Mouse (Mus musculus): ENCODE results near the gene Serp2.

Serp2 gene

DNA sequence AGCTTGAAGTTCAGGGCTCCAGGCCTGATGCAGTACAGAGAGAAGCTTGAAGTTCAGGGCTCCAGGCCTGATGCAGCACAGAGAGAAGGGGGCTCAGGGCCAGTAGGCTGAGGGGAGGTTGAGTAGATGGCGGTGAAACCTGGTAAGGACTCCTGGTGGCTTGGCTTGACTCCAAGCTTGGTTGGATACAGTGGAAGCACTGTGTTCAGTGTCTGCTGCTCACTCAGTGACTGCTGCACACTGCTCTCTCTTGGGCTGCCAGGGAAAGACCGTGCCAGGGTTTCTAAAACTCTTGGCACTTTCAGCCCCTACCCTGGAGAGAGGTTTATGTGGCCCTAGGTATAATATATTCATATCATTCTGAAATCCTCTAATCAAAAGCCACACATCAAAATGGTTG, 67.6 kb downstream of the Serp2 start:
- no peak for DNase-seq

- no peak for DNase-seq
Observed at GRCm38 (mm10) chr14:76488101-76489044, 68.3 kb downstream of the Serp2 start.

DNA sequence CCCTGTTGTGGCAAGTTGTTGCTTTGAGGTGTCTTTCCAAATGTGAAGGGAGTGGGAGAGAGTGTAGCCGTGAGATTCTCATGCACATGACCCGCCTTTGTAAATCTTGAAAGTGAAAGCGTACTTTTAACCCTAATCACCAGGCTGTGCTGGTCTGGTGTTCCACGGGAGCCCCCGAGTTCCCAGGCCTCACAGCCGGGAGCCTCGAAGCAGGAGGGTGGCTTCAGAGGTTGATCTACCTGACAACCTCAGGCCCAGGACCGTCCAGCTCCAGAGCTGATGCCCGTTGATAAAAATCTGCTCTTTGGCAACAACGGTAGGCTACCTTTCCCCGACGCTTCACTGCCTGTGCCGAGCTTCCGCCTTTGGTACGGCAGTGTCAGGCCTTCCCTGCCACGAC, 69.1 kb downstream of the Serp2 start:
- DNase-seq: no peak

GRCm38 (mm10) chr14:76483701-76484100, 73.0 kb downstream of the Serp2 start:
- no peak for DNase-seq
